Mouse (Mus musculus): ENCODE data around the gene Gm13762.
"Not testable (repeated sequence)": the region's sequence is repeated elsewhere in the genome, so short reads cannot be mapped to it uniquely, and the experiment has no call there.

Gm13762 gene

GRCm38 (mm10) chr2:88980181-88980580 lies at the start of gene Gm13762:
Gene Gm13762 (minus strand): TSS chr2:88980281.
- DNase-seq: no peak

- DNase-seq: not testable (repeated sequence)
Observed at GRCm38 (mm10) chr2:89021436-89021835, 41.4 kb upstream of the Gm13762 start.

- DNase-seq: no peak
Observed at GRCm38 (mm10) chr2:89018240-89018639, 38.2 kb upstream of the Gm13762 start, which contains the start of gene Olfr1216. Gene Olfr1216 (minus strand): TSS chr2:89018340.

- no peak for DNase-seq
Observed at GRCm38 (mm10) chr2:89006873-89007272, 26.8 kb upstream of the Gm13762 start, which contains the start of gene Olfr1215. Gene Olfr1215 (minus strand): TSS chr2:89006973.

GRCm38 (mm10) chr2:88992553-88992952 lies 12.5 kb upstream of the Gm13762 start, which contains the start of gene Olfr1214:
Gene Olfr1214 (minus strand): TSS chr2:88992653.
- no peak for DNase-seq

- DNase-seq: no peak
Observed at GRCm38 (mm10) chr2:88953669-88954068, 26.4 kb downstream of the Gm13762 start, which contains the start of gene Olfr1212. Gene Olfr1212 (plus strand): TSS chr2:88953969.

GRCm38 (mm10) chr2:88938011-88938410 lies 42.1 kb downstream of the Gm13762 start, which contains the start of gene Olfr1211:
Gene Olfr1211 (minus strand): TSS chr2:88938111.
- DNase-seq: no peak
